Comparison of ENCODE assay signal across 7 mouse cellular contexts in the genomic region with DNA sequence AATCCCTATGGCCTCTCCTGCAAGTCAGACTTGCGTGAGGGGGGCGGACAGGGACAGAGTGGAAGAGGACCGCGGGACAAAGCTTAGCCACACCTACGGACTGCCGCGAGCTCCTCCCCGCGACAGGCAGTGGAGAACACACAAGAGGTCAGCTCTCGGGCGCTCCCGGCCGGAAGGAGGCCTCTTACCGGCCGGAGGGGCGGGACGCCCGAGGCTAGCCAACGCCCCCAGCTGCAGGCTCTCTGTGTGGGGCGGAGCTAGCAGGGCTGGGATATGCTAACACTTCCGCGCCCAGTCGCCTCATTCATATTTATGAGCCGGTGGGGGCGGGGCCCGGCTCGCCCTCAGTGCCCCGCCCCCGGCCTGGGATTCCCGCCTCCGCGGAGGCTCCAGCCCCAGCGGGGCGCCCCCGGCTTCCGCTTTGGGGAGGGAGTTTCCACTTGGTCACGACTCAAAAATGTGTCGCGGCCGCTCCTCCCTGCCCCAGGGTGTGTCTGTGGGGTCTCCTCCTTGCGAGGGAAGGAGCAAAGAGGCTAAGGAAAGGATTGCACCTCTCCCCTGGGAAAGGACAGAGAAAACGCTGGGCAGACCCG. TPM values are rescaled to one million over a fixed set of nuclear protein-coding genes. Genes with fewer than 3 reads are reported as not detected.
DNase-seq lines count a peak whose midpoint lies in the region; ATAC-seq and TF ChIP-seq lines count a peak whose summit lies in the region.

No protein-coding gene starts in this region.

- H3K4me1 ChIP-seq in embryonic facial prominence, embryonic 10.5 days, result peaks cover 27% of the 10 kb centered on the region
- peaks cover 8% of the 10 kb centered on the region; the same call in 1 of the 2 replicates for H3K4me1 ChIP-seq in intestine, postnatal 0 days (replicated peaks; ENCODE audit: control insufficient read depth, insufficient read depth, low read length)
- peaks cover 17% of the 10 kb centered on the region for H3K4me1 ChIP-seq in midbrain, embryonic 12.5 days
- peaks cover 7% of the 10 kb centered on the region; the same call in 1 of the 2 replicates for H3K4me1 ChIP-seq in small intestine, adult 2 months (ENCODE audit: control insufficient read depth, insufficient read depth, insufficient read length, low read length)

- intact Hi-C loops in left cerebral cortex, postnatal 4 days (cut with DNase I), result no loop called here

- peak overlapping the region; percentile 91 for H3K27ac ChIP-seq in embryonic facial prominence, embryonic 10.5 days (replicated peaks)
- H3K27ac ChIP-seq in intestine, postnatal 0 days (ENCODE audit: low read depth, low read length), result peak overlapping the region; percentile 85
- peak overlapping the region; percentile 85 for H3K27ac ChIP-seq in midbrain, embryonic 12.5 days (replicated peaks)
- peak overlapping the region; percentile 75 for H3K27ac ChIP-seq in small intestine, adult 2 months (ENCODE audit: insufficient read depth, low read depth, low read length)

- peak overlapping the region; percentile 40 for H3K9ac ChIP-seq in intestine, postnatal 0 days (ENCODE audit: low read depth, low read length)
- peak overlapping the region; percentile 46 for H3K9ac ChIP-seq in midbrain, embryonic 12.5 days (replicated peaks)

- WGBS in embryonic facial prominence, embryonic 10.5 days, result under 1% methylated on average over 43 of the region's 43 CpGs
- under 1% methylated on average over 43 of the region's 43 CpGs for WGBS in intestine, postnatal 0 days
- WGBS in midbrain, embryonic 12.5 days, result under 1% methylated on average over 43 of the region's 43 CpGs
- under 1% methylated on average over 41 of the region's 43 CpGs for whole genome bisulfite sequencing in small intestine, adult 2 months

- ATAC-seq in intestine, postnatal 0 days, result peak; percentile 100
- ATAC-seq in midbrain, embryonic 12.5 days (ENCODE audit: low FRiP score, low read depth), result peak; percentile 99

- H3K27me3 ChIP-seq in embryonic facial prominence, embryonic 10.5 days (replicated peaks; ENCODE audit: low read depth, poor library complexity, severe bottlenecking), result no peaks in the 10 kb centered on the region
- no peaks in the 10 kb centered on the region for H3K27me3 ChIP-seq in intestine, postnatal 0 days (replicated peaks; ENCODE audit: control insufficient read depth, insufficient read depth, low read length)
- no peaks in the 10 kb centered on the region for H3K27me3 ChIP-seq in midbrain, embryonic 12.5 days
- no peaks in the 10 kb centered on the region for H3K27me3 ChIP-seq in small intestine, adult 2 months (ENCODE audit: control insufficient read depth, insufficient read depth, low read length)

- H3K4me3 ChIP-seq in embryonic facial prominence, embryonic 10.5 days, result peak overlapping the region; percentile 58
- peak overlapping the region; percentile 42 for H3K4me3 ChIP-seq in intestine, postnatal 0 days (ENCODE audit: low read depth, low read length)
- peak overlapping the region; percentile 44 for H3K4me3 ChIP-seq in midbrain, embryonic 12.5 days
- peak overlapping the region; percentile 63 for H3K4me3 ChIP-seq in small intestine, adult 2 months (ENCODE audit: low read depth, low read length)

- H3K9me3 ChIP-seq in embryonic facial prominence, embryonic 10.5 days, result no peaks in the 10 kb centered on the region
- no peaks in the 10 kb centered on the region for H3K9me3 ChIP-seq in intestine, postnatal 0 days (ENCODE audit: control insufficient read depth)
- no peaks in the 10 kb centered on the region for H3K9me3 ChIP-seq in midbrain, embryonic 12.5 days

- TF ChIP-seq POLR2A in small intestine, adult 2 months (IDR thresholded peaks at IDR 0.05; ENCODE audit: low read depth, low read length), result no peak; the same call in 1 of the 2 replicates

- peak; percentile 99 for DNase-seq in adrenal gland, postnatal 10 days
- DNase-seq in embryonic facial prominence, embryonic 10.5 days (ENCODE audit: low spot score), result peak; percentile 98
- DNase-seq in gonadal fat pad, adult 2 months (ENCODE audit: low read depth), result peak; percentile 28
- peak; percentile 95 for DNase-seq in left cerebral cortex, postnatal 4 days

- H3K36me3 ChIP-seq in embryonic facial prominence, embryonic 10.5 days (replicated peaks), result peaks cover 13% of the 10 kb centered on the region
- H3K36me3 ChIP-seq in intestine, postnatal 0 days (ENCODE audit: control insufficient read depth, insufficient read depth), result no peaks in the 10 kb centered on the region
- H3K36me3 ChIP-seq in midbrain, embryonic 12.5 days, result peaks cover 4% of the 10 kb centered on the region
- H3K36me3 ChIP-seq in small intestine, adult 2 months (ENCODE audit: control insufficient read depth, insufficient read depth, low read length), result no peaks in the 10 kb centered on the region

- peak; percentile 54 for TF ChIP-seq CTCF in intestine, postnatal 0 days (IDR thresholded peaks at IDR 0.05; ENCODE audit: low read depth)
- no peak for TF ChIP-seq CTCF in small intestine, adult 2 months (IDR thresholded peaks at IDR 0.05; ENCODE audit: extremely low read depth, insufficient read length, insufficient replicate concordance, low read depth, low read length)

- H3K4me2 ChIP-seq in intestine, postnatal 0 days (replicated peaks; ENCODE audit: low read depth), result peak overlapping the region; percentile 64
- H3K4me2 ChIP-seq in midbrain, embryonic 12.5 days (replicated peaks), result peak overlapping the region; percentile 58

RNA-seq across cellular contexts. Expression of a gene that starts 7.9 kb away (rescaled TPM):
- total RNA-seq in adrenal gland, postnatal 10 days (2021), result 10 to 100 TPM; 22.9 to 34.3 TPM
- polyA plus RNA-seq in embryonic facial prominence, embryonic 10.5 days (2016; fragmentation: Nextera tagmentation; extraction: Ambion mirVana), result 22.2 and 22.3 TPM in 2 replicates
- polyA plus RNA-seq in gonadal fat pad, adult 2 months (2012; rRNA removed), result 20.4 and 22.2 TPM in 2 replicates
- 9.2 and 10.5 TPM in 2 replicates for polyA plus RNA-seq in intestine, postnatal 0 days (2015; fragmentation: Nextera tagmentation; extraction: Ambion mirVana)
- total RNA-seq in left cerebral cortex, postnatal 4 days (2021), result 10 to 100 TPM; 29.0 to 32.8 TPM
- polyA plus RNA-seq in midbrain, embryonic 12.5 days (2016; fragmentation: Nextera tagmentation; extraction: Ambion mirVana), result 28.2 and 35.6 TPM in 2 replicates
- polyA plus RNA-seq in small intestine, adult 2 months (2012; rRNA removed), result 8.6 and 10.1 TPM in 2 replicates

RNA-seq across cellular contexts. Expression of a gene that starts 27.0 kb away (rescaled TPM):
- total RNA-seq in adrenal gland, postnatal 10 days (2021), result 10 to 100 TPM in 1 of 2 experiments, 1 to 10 TPM in 1; 6.5 to 12.3 TPM
- polyA plus RNA-seq in embryonic facial prominence, embryonic 10.5 days (2016; fragmentation: Nextera tagmentation; extraction: Ambion mirVana), result 37.7 and 39.5 TPM in 2 replicates
- 3.5 and 5.6 TPM in 2 replicates for polyA plus RNA-seq in gonadal fat pad, adult 2 months (2012; rRNA removed)
- 9.3 and 10.8 TPM in 2 replicates for polyA plus RNA-seq in intestine, postnatal 0 days (2015; fragmentation: Nextera tagmentation; extraction: Ambion mirVana)
- total RNA-seq in left cerebral cortex, postnatal 4 days (2021), result 10 to 100 TPM; 13.0 to 13.4 TPM
- 17.8 and 19.2 TPM in 2 replicates for polyA plus RNA-seq in midbrain, embryonic 12.5 days (2016; fragmentation: Nextera tagmentation; extraction: Ambion mirVana)
- polyA plus RNA-seq in small intestine, adult 2 months (2012; rRNA removed), result 4.0 and 8.3 TPM in 2 replicates

RNA-seq across cellular contexts. Expression of a gene that starts 38.2 kb away (rescaled TPM):
- total RNA-seq in adrenal gland, postnatal 10 days (2021), result 100 to 1,000 TPM; 115 to 116 TPM
- 92.6 and 97.5 TPM in 2 replicates for polyA plus RNA-seq in embryonic facial prominence, embryonic 10.5 days (2016; fragmentation: Nextera tagmentation; extraction: Ambion mirVana)
- polyA plus RNA-seq in gonadal fat pad, adult 2 months (2012; rRNA removed), result 18.3 and 25.4 TPM in 2 replicates
- 63.3 and 72.1 TPM in 2 replicates for polyA plus RNA-seq in intestine, postnatal 0 days (2015; fragmentation: Nextera tagmentation; extraction: Ambion mirVana)
- 10 to 100 TPM; 76.7 to 85.7 TPM for total RNA-seq in left cerebral cortex, postnatal 4 days (2021)
- polyA plus RNA-seq in midbrain, embryonic 12.5 days (2016; fragmentation: Nextera tagmentation; extraction: Ambion mirVana), result 112 and 123 TPM in 2 replicates
- 6.0 and 8.7 TPM in 2 replicates for polyA plus RNA-seq in small intestine, adult 2 months (2012; rRNA removed)

RNA-seq across cellular contexts. Expression of a gene that starts 45.0 kb away (rescaled TPM):
- 100 to 1,000 TPM in 1 of 2 experiments, 10 to 100 TPM in 1; 35.9 to 108 TPM for total RNA-seq in adrenal gland, postnatal 10 days (2021)
- 25.5 and 26.6 TPM in 2 replicates for polyA plus RNA-seq in embryonic facial prominence, embryonic 10.5 days (2016; fragmentation: Nextera tagmentation; extraction: Ambion mirVana)
- polyA plus RNA-seq in gonadal fat pad, adult 2 months (2012; rRNA removed), result 4.6 and 5.8 TPM in 2 replicates
- polyA plus RNA-seq in intestine, postnatal 0 days (2015; fragmentation: Nextera tagmentation; extraction: Ambion mirVana), result 2.2 and 2.4 TPM in 2 replicates
- 10 to 100 TPM; 34.2 to 41.4 TPM for total RNA-seq in left cerebral cortex, postnatal 4 days (2021)
- polyA plus RNA-seq in midbrain, embryonic 12.5 days (2016; fragmentation: Nextera tagmentation; extraction: Ambion mirVana), result 21.5 and 22.1 TPM in 2 replicates
- polyA plus RNA-seq in small intestine, adult 2 months (2012; rRNA removed), result 0.18 and 0.25 TPM in 2 replicates

RNA-seq across cellular contexts. Expression of a gene that starts 53.1 kb away (rescaled TPM):
- total RNA-seq in adrenal gland, postnatal 10 days (2021), result 10 to 100 TPM; 10.0 to 14.7 TPM
- polyA plus RNA-seq in embryonic facial prominence, embryonic 10.5 days (2016; fragmentation: Nextera tagmentation; extraction: Ambion mirVana), result 14.4 and 16.2 TPM in 2 replicates
- polyA plus RNA-seq in gonadal fat pad, adult 2 months (2012; rRNA removed), result 46.2 and 49.7 TPM in 2 replicates
- polyA plus RNA-seq in intestine, postnatal 0 days (2015; fragmentation: Nextera tagmentation; extraction: Ambion mirVana), result 5.0 and 5.3 TPM in 2 replicates
- total RNA-seq in left cerebral cortex, postnatal 4 days (2021), result 1 to 10 TPM; 2.6 to 3.2 TPM
- polyA plus RNA-seq in midbrain, embryonic 12.5 days (2016; fragmentation: Nextera tagmentation; extraction: Ambion mirVana), result 7.7 and 11.1 TPM in 2 replicates
- 6.5 and 7.8 TPM in 2 replicates for polyA plus RNA-seq in small intestine, adult 2 months (2012; rRNA removed)

Comparison
In these comparisons a context has a peak if more than half of its experiments do, and no peak if none do; other contexts are left out.
1. Peak in every context shown above with its lines: DNase-seq, ATAC-seq, H3K4me3 ChIP-seq and H3K27ac ChIP-seq.
2. DNase-seq: peak in every context shown above with its lines; median percentile 99 in adrenal gland, postnatal 10 days; 98 in embryonic facial prominence, embryonic 10.5 days; 95 in left cerebral cortex, postnatal 4 days; 28 in gonadal fat pad, adult 2 months.